Mouse (Mus musculus) hindbrain, embryonic 11.5 days (tissue): ENCODE results near the gene Cstb. TPM values are rescaled to one million over a fixed set of nuclear protein-coding genes. Genes with fewer than 3 reads are reported as not detected.
A peak's percentile ranks its signal among the peaks of the same experiment; 100 is the strongest.

Source experiments
- ATAC-seq: fragments of 200-750 bp; cut with Nextera tagmentation; 2 replicates; pipeline ENCODE4 v1.8.0; 2017; ENCODE audit warnings: mild to moderate bottlenecking, moderate TSS enrichment, moderate library complexity; ENCODE audit not compliant: low FRiP score
- DNase-seq: peaks from one replicate; pipeline ENCODE4 v3.0.0-alpha.2; 2015; ENCODE audit warnings: low spot score
- H3K27ac ChIP-seq: fragments of 300-500 bp; sonication (generic); 2 replicates; pipeline ENCODE4 v1.5.1; 2014; ENCODE audit warnings: mild to moderate bottlenecking, low read depth, low read length
- H3K27me3 ChIP-seq: fragments of 300-500 bp; sonication (generic); 2 replicates; pipeline ENCODE4 v1.6.1; 2014; ENCODE audit warnings: mild to moderate bottlenecking, low read length, moderate library complexity, mixed read lengths; ENCODE audit not compliant: control insufficient read depth, insufficient read depth
- H3K36me3 ChIP-seq: fragments of 300-500 bp; sonication (generic); 2 replicates; pipeline ENCODE4 v1.6.1; 2014; ENCODE audit warnings: mild to moderate bottlenecking, low read length, moderate library complexity, mixed read lengths; ENCODE audit not compliant: control insufficient read depth, insufficient read depth
- H3K4me1 ChIP-seq: fragments of 300-500 bp; sonication (generic); replicated peaks from 2 replicates; pipeline ENCODE4 v1.6.1; 2014; ENCODE audit warnings: low read length, mixed read lengths; ENCODE audit not compliant: control insufficient read depth, insufficient read depth
- H3K4me2 ChIP-seq: fragments of 300-500 bp; sonication (generic); replicated peaks from 2 replicates; pipeline ENCODE4 v1.6.1; 2014; ENCODE audit warnings: mild to moderate bottlenecking, low read depth, low read length
- H3K4me3 ChIP-seq: fragments of 300-500 bp; sonication (generic); 2 replicates; pipeline ENCODE4 v1.5.1; 2014; ENCODE audit warnings: low read depth, low read length
- H3K9ac ChIP-seq: fragments of 300-500 bp; sonication (generic); 2 replicates; pipeline ENCODE4 v1.6.1; 2014; ENCODE audit warnings: low read depth, low read length
- H3K9me3 ChIP-seq: fragments of 300-500 bp; sonication (generic); 2 replicates; pipeline ENCODE4 v1.6.1; 2016; ENCODE audit warnings: low read length; ENCODE audit not compliant: control insufficient read depth
- WGBS: fragments of 180-500 bp; shearing (Covaris S2); extraction: QIAGEN DNeasy Blood & Tissue Kit; methylation state at CpG from one replicate; pipeline ENCODE4 v1.1.7; 2014; 5-methylcytosine and 5-hydroxymethylcytosine counted together
- polyA plus RNA-seq: library from polyadenylated mRNA; unstranded; fragments of >200 nt; fragmentation: Nextera tagmentation; extraction: Ambion mirVana; gene quantifications from 2 replicates; pipeline ENCODE4 v1.2.1, GENCODE M21; 2014

The Cstb gene
- polyA plus RNA-seq, 1 experiment from 2014 or later: 117 TPM

GRCm38 (mm10) chr10:78441606-78442005 is 16.1 kb downstream of the Cstb start:
- Histone ChIP-seq H3K9ac (no peak overlapping the region), H3K4me3 (no peak overlapping the region), H3K36me3 (no peaks in the 10 kb centered on the region), H3K27me3 (no peaks in the 10 kb centered on the region), H3K9me3 (no peaks in the 10 kb centered on the region), H3K4me1 (no peaks in the 10 kb centered on the region), H3K4me2 (no peak overlapping the region), H3K27ac (no peak overlapping the region)
- WGBS: 92% methylated on average over 5 of the region's 5 CpGs
- DNase-seq (no peak), ATAC-seq (no peak)

DNA sequence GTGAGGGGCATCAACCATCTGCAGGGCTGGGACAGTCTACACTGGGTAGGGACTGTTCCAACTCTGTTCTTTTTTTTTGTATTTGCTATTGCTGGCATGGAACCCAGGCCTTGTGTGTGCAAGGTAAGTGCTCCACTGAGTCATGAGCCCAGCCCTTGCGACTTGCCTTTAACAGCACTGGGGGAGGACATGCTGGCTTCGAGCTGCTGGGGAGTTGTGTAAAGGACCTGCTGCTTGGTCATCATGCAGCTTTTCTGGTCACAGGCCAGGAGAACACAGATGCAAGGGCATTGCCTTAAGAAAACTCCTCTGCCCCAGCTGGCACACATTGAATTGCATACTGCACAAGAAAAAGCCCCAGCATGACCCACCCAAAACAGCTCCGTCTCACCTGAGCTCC is 16.8 kb downstream of the Cstb start:
- no peak for ATAC-seq
- Histone ChIP-seq H3K9ac (no peak overlapping the region), H3K4me1 (no peaks in the 10 kb centered on the region), H3K4me3 (no peak overlapping the region), H3K27ac (no peak overlapping the region), H3K4me2 (no peak overlapping the region), H3K9me3 (no peaks in the 10 kb centered on the region), H3K27me3 (no peaks in the 10 kb centered on the region), H3K36me3 (no peaks in the 10 kb centered on the region)
- no peak for DNase-seq
- 95% methylated on average over 3 of the region's 3 CpGs for WGBS

GRCm38 (mm10) chr10:78446195-78446594 is 20.7 kb downstream of the Cstb start:
- Histone ChIP-seq H3K4me1 (no peaks in the 10 kb centered on the region), H3K4me3 (no peak overlapping the region), H3K27ac (no peak overlapping the region), H3K9me3 (no peaks in the 10 kb centered on the region), H3K4me2 (no peak overlapping the region), H3K9ac (no peak overlapping the region), H3K27me3 (no peaks in the 10 kb centered on the region), H3K36me3 (no peaks in the 10 kb centered on the region)
- WGBS: 90% methylated on average over 3 of the region's 3 CpGs
- DNase-seq: no peak
- ATAC-seq: no peak

DNA sequence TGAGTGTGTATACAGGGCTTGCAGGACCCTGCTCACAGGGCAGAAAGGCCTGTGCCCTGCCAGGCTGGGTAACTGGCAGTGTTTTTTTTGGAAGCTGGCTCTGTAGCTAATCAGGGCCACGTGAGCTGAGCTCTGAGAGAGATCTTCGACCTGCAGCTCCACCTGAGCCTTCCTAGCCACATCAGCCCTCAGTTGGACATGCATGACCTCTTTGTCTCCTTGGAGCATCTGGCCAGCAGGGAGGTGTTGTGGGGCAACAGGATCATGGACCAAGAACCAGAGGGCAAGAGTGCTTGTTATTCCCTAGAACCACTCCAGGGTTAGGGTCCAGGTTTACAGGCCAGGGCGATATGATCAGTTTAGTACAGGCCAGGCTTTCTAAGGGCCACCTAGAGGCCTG is 21.9 kb downstream of the Cstb start:
- Histone ChIP-seq H3K4me3 (no peak overlapping the region), H3K27me3 (no peaks in the 10 kb centered on the region), H3K9ac (no peak overlapping the region), H3K4me2 (no peak overlapping the region), H3K4me1 (no peaks in the 10 kb centered on the region), H3K9me3 (no peaks in the 10 kb centered on the region), H3K27ac (no peak overlapping the region), H3K36me3 (no peaks in the 10 kb centered on the region)
- WGBS: 80% methylated on average over 3 of the region's 3 CpGs
- DNase-seq: no peak
- ATAC-seq: no peak

- H3K9ac ChIP-seq: no peak overlapping the region
- H3K27me3 ChIP-seq: no peaks in the 10 kb centered on the region
- H3K4me3 ChIP-seq: no peak overlapping the region
- no peaks in the 10 kb centered on the region for H3K36me3 ChIP-seq
- H3K4me1 ChIP-seq: no peaks in the 10 kb centered on the region
- ATAC-seq (no peak), DNase-seq (no peak)
- 92% methylated on average over 5 of the region's 5 CpGs for WGBS
- no peak overlapping the region for H3K4me2 ChIP-seq
- no peaks in the 10 kb centered on the region for H3K9me3 ChIP-seq
- H3K27ac ChIP-seq: no peak overlapping the region
These were observed 25.3 kb downstream of the Cstb start for GRCm38 (mm10) chr10:78450761-78451160.

DNA sequence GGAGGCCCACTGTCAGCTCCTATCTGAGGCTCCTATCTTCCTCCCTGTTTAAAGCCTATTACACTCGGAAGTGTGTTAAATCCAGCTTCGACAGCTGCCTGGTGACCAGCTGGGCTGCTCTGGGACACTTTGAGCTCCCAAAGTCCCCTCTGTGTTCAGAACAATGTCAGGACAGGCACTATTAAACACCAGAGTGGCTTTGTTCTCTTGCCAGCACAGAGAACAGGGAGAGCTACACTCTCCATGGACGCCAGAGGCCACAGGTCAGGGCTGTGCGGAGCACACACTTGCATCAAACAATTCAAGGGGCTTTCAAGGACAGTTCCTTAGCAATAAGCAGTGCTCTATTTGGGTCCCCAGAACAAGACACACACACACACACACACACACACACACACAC is 27.2 kb downstream of the Cstb start:
- no peak for ATAC-seq
- 25% methylated on average over 4 of the region's 4 CpGs for whole genome bisulfite sequencing
- H3K9me3 ChIP-seq: no peaks in the 10 kb centered on the region
- no peak overlapping the region for H3K4me2 ChIP-seq
- no peak overlapping the region for H3K4me3 ChIP-seq
- H3K9ac ChIP-seq: no peak overlapping the region
- H3K27me3 ChIP-seq: no peaks in the 10 kb centered on the region
- no peaks in the 10 kb centered on the region for H3K4me1 ChIP-seq
- no peak for DNase-seq
- H3K36me3 ChIP-seq: no peaks in the 10 kb centered on the region
- H3K27ac ChIP-seq: no peak overlapping the region

- no peak overlapping the region for H3K9ac ChIP-seq
- ATAC-seq (no peak), DNase-seq (no peak)
- H3K27ac ChIP-seq: no peak overlapping the region
- H3K36me3 ChIP-seq: no peaks in the 10 kb centered on the region
- H3K4me3 ChIP-seq: no peak overlapping the region
- no peaks in the 10 kb centered on the region for H3K9me3 ChIP-seq
- H3K4me1 ChIP-seq: no peaks in the 10 kb centered on the region
- no peak overlapping the region for H3K4me2 ChIP-seq
- no peaks in the 10 kb centered on the region for H3K27me3 ChIP-seq
- 87% methylated on average over 13 of the region's 13 CpGs for WGBS
These were observed 31.2 kb downstream of the Cstb start for GRCm38 (mm10) chr10:78456696-78457095.

DNA sequence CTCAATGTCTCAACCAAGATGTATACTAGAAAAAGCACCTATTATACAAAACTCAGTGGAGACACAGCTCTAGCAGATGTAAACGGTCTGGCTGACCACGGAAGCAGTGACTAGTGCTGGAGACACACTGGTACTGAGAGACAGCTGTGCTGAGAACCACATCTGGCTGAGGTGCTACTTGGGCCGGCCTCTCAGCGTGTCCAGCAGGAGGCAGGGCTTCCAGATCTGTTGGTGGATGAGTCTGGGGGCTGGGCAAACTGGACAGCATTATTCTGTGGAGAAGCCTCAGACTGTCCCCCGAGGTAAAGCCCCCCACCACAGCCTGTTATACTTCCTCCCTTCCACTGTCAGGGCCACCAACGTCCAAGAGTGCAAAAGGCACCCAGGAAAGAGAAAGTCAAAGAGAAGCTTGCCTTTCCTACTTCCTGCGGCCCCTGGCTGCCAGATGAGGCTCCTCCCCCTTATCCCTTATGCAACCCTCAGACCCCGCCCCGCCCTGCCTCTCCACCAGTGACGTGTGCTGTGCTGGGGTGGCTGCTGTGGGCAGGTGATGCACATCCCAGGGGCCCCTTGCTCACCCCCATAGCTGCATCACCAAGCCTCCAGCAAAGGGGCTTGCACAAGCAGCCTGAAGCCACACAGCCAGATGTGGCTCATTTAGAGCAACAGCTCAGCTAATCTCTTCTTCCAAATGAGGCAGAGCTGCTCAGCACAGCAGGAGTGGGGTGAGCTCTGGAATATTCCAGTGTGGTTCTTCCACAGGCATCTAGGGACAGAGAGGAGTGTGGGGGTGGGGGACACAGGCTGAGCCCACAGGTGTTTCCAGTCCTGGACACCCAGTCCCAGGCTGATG is 32.3 kb downstream of the Cstb start:
- H3K27ac ChIP-seq: no peak overlapping the region
- no peak overlapping the region for H3K4me3 ChIP-seq
- no peaks in the 10 kb centered on the region for H3K36me3 ChIP-seq
- H3K9ac ChIP-seq: no peak overlapping the region
- WGBS: 30% methylated on average over 9 of the region's 10 CpGs
- H3K4me1 ChIP-seq: no peaks in the 10 kb centered on the region
- H3K4me2 ChIP-seq: no peak overlapping the region; the same call in 1 of the 2 replicates
- ATAC-seq: 0 out of 2 replicates have a peak, but pooled peaks have one; percentile 41
- no peak for DNase-seq
- H3K9me3 ChIP-seq: no peaks in the 10 kb centered on the region
- H3K27me3 ChIP-seq: no peaks in the 10 kb centered on the region
